Mouse (Mus musculus) layer of hippocampus, adult 9-10 months (tissue): ENCODE data around the gene Eva1c.

ENCODE experiments used
- DNase-seq: peaks from one replicate; pipeline ENCODE4 v3.0.0; 2022; ENCODE audit warnings: low spot score

The Eva1c gene

GRCm38 (mm10) chr16:90865652-90866051 is 39.1 kb downstream of the Eva1c start:
- no peak for DNase-seq

GRCm38 (mm10) chr16:90868129-90868528 is 41.6 kb downstream of the Eva1c start:
- no peak for DNase-seq

GRCm38 (mm10) chr16:90869361-90869760 is 42.8 kb downstream of the Eva1c start:
- no peak for DNase-seq

- no peak for DNase-seq
Measured at GRCm38 (mm10) chr16:90872936-90873335, 46.4 kb downstream of the Eva1c start.

- no peak for DNase-seq
Measured at GRCm38 (mm10) chr16:90874536-90874935, 48.0 kb downstream of the Eva1c start.

GRCm38 (mm10) chr16:90878135-90878860 is 51.8 kb downstream of the Eva1c start:
- DNase-seq = no peak

GRCm38 (mm10) chr16:90882501-90882977 is 56.0 kb downstream of the Eva1c start:
- DNase-seq = no peak

GRCm38 (mm10) chr16:90885351-90885750 is 58.8 kb downstream of the Eva1c start:
- no peak for DNase-seq

- no peak for DNase-seq
Measured at GRCm38 (mm10) chr16:90885781-90886565, 59.5 kb downstream of the Eva1c start.

GRCm38 (mm10) chr16:90890683-90891082 is 64.2 kb downstream of the Eva1c start:
- no peak for DNase-seq

- no peak for DNase-seq
Measured at GRCm38 (mm10) chr16:90891601-90892000, 65.1 kb downstream of the Eva1c start.

- no peak for DNase-seq
Measured at GRCm38 (mm10) chr16:90892081-90892480, 65.6 kb downstream of the Eva1c start.

GRCm38 (mm10) chr16:90893019-90893418 is 66.5 kb downstream of the Eva1c start:
- no peak for DNase-seq

GRCm38 (mm10) chr16:90893792-90894191 is 67.3 kb downstream of the Eva1c start:
- DNase-seq = no peak

- DNase-seq = no peak
Measured at GRCm38 (mm10) chr16:90897651-90898050, 71.1 kb downstream of the Eva1c start.

- DNase-seq = no peak
Measured at GRCm38 (mm10) chr16:90899498-90899897, 73.0 kb downstream of the Eva1c start.

GRCm38 (mm10) chr16:90901364-90901763 is 74.8 kb downstream of the Eva1c start:
- DNase-seq = no peak

GRCm38 (mm10) chr16:90903300-90903699 is 76.8 kb downstream of the Eva1c start:
- no peak for DNase-seq

GRCm38 (mm10) chr16:90907250-90907649 is 80.7 kb downstream of the Eva1c start:
- DNase-seq = no peak

- DNase-seq = no peak
Measured at GRCm38 (mm10) chr16:90910855-90911533, 84.5 kb downstream of the Eva1c start.

GRCm38 (mm10) chr16:90911766-90912165 is 85.2 kb downstream of the Eva1c start:
- DNase-seq = no peak

- DNase-seq = no peak
Measured at GRCm38 (mm10) chr16:90916040-90916481, 89.5 kb downstream of the Eva1c start.

- no peak for DNase-seq
Measured at GRCm38 (mm10) chr16:90917156-90917555, 90.6 kb downstream of the Eva1c start.
